Mouse (Mus musculus) small intestine, adult 2 months (tissue): ENCODE data around the gene 4930407I10Rik.

Experiments
- CTCF ChIP-seq: fragments of 200-500 bp; IDR thresholded peaks from 2 replicates; pipeline ENCODE4 v1.5.1; 2012; ENCODE audit warnings: low read depth, mild to moderate bottlenecking, control low read depth, inconsistent platforms, low read length, moderate library complexity, mixed read lengths; ENCODE audit not compliant: insufficient replicate concordance, insufficient read length; ENCODE audit errors: extremely low read depth
- POLR2A ChIP-seq: fragments of 200-500 bp; IDR thresholded peaks from 2 replicates; pipeline ENCODE4 v1.6.1; 2012; ENCODE audit warnings: low read depth, mild to moderate bottlenecking, control low read depth, inconsistent platforms, low read length, moderate library complexity

- TF ChIP-seq CTCF (no peak), POLR2A (no peak)
Observed at GRCm38 (mm10) chr15:82058719-82059201, at the start of gene 4930407I10Rik.
